Mouse (Mus musculus) megakaryocyte-erythroid progenitor cell, adult 5-6 weeks (primary cell): ENCODE measurements around the gene Zcchc10. TPM values are rescaled to one million over a fixed set of nuclear protein-coding genes. Genes with fewer than 3 reads are reported as not detected.

ENCODE experiments used
- ATAC-seq: replicated peaks from 2 replicates; pipeline ENCODE4 v1.8.0; 2016; ENCODE audit warnings: mild to moderate bottlenecking, inconsistent platforms; ENCODE audit not compliant: severe bottlenecking, poor library complexity, low FRiP score, low TSS enrichment
- total RNA-seq, 2 experiments: library from RNA; stranded (forward) in 1 of 2; stranded (reverse) in 1 of 2; fragments of 200-1000, 215-1000 nt in 1 of 2; fragments of >200 nt in 1 of 2; fragmentation: Nextera tagmentation in 1 of 2; gene quantifications; 2 replicates each; pipeline ENCODE4 v1.2.3; 2014 to 2017

Zcchc10 gene
- total RNA-seq, 2 experiments from 2014 or later, result 8.7 to 27.5 TPM

DNA sequence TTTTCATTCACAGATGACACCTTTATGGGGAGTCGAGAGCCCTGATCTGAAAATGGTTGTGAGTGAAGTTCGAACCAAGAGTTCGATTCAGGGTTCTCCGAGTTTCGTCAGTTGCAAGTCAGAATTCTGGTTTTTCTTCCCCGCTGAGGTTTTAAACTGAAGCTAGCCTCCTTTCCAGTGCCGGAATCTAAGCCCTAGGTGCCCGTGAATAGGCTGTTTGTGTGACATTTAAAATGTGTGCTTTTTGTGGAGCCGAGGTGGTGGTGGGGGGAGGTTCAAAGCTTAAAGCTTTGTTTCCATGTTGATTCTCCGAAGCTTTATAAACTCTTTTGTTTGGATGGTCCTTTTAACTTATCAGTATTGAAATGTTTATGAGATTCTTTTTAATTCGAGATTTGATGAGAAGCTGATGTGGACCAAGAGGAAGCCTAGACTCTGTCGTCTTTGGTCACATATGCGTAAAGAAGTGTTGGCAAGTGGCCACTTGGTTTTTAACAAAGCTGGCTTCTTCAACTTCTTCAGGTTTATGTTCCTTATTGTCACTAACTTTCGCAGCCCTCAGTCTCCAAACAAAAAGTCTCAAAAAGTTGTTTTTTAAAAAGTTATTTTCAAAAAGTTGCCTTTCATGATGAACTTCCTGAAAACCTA, 27.6 kb downstream of the Zcchc10 start:
- ATAC-seq, result no peak

DNA sequence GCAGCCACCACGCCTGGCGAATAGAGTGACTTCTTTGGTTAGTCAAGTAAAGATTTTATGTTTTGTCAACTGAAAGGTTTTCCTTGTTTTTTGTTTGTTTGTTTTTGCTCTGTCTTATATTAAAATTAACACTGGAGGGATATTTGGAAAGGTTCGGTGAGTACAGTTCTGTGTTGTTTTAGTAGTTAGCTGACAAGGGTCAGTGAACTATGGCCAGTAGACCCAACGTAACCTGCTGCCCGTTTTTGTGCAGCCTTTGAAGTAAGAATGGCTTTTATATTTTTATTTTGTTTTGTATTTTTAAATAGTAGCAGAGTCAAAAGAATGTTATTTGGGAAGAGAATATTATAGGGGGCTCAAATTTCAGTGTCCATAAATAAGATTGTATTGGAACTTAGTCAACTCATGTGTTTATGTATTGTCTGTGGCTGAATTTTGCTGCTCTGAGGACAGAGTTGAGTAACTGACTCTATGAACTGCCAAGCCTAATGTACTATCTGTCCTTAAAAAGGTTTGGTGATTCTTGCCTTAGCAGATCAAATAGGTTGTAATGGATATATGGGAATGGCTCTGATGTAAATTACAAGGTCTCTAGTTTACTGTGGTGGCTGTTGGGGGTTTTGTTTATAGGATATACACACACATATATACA, 34.2 kb downstream of the Zcchc10 start:
- no peak for ATAC-seq

DNA sequence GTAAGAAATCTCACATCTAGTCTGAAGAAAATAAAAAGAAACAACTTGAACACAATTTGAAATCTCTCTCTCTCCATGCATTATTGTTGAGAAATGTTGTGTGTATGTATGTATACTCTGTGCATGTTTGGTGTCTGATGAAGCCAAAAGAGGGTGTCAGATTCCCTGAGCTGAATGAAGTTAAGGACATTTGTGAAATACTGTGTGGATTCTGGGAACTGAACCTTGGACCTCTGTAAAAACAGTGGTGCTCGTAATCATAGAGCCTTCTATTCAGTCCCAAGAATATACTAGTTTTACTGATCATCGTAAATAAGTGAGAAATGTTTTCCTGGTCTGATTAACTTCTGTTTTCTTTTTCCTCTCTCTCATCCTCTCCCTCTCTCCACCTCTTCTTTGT, 42.6 kb downstream of the Zcchc10 start:
- ATAC-seq, result no peak

DNA sequence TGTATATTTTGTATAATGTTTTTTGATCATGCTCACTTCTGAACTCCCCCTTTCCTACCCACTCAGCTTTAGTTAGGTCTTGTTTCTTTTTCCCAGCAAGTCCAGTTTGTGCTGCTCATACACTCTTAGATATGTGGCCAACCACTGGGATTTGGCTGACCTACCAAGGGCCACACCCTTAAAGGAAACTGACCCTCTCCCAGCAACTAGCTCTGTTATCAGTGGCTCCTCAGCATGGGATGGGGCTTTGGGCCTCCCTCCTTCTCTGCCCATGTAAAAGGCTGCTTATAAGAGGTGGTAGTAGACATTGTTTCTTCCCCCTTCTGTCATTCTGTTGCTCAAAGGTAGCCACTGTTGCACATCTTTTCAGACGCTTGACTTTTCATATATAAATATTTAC, 54.4 kb downstream of the Zcchc10 start:
- no peak for ATAC-seq

Other genes starting within 250 kb of the Zcchc10 start
- 114 and 126 TPM in 2 replicates for gene Hspa4, start 24.2 kb upstream of the Zcchc10 start, total RNA-seq (2014; fragmentation: Nextera tagmentation)
- 598 and 714 TPM in 2 replicates for gene Hspa4, start 24.2 kb upstream of the Zcchc10 start, total RNA-seq (2017)
- gene Aff4, start 26.2 kb downstream of the Zcchc10 start, total RNA-seq (2014; fragmentation: Nextera tagmentation), result 55.8 and 78.3 TPM in 2 replicates
- gene Aff4, start 26.2 kb downstream of the Zcchc10 start, total RNA-seq (2017), result 39.1 and 45.0 TPM in 2 replicates
- gene Leap2, start 98.5 kb downstream of the Zcchc10 start, total RNA-seq (2014; fragmentation: Nextera tagmentation), result 2.6 TPM in 1 of 2 replicates, not detected in the other
- not detected in 2 replicates for gene Leap2, start 98.5 kb downstream of the Zcchc10 start, total RNA-seq (2017)
- gene Uqcrq, start 106.2 kb downstream of the Zcchc10 start, total RNA-seq (2014; fragmentation: Nextera tagmentation), result 289 and 326 TPM in 2 replicates
- gene Uqcrq, start 106.2 kb downstream of the Zcchc10 start, total RNA-seq (2017), result 30.9 and 67.9 TPM in 2 replicates
- gene Gdf9, start 106.3 kb downstream of the Zcchc10 start, total RNA-seq (2014; fragmentation: Nextera tagmentation), result 0.24 and 0.32 TPM in 2 replicates
- gene Gdf9, start 106.3 kb downstream of the Zcchc10 start, total RNA-seq (2017), result 0.42 and 0.80 TPM in 2 replicates
- gene Gm10447, start 132.4 kb downstream of the Zcchc10 start, total RNA-seq (2014; fragmentation: Nextera tagmentation), result not detected in 2 replicates
- not detected in 2 replicates for gene Gm10447, start 132.4 kb downstream of the Zcchc10 start, total RNA-seq (2017)
- gene Shroom1, start 132.5 kb downstream of the Zcchc10 start, total RNA-seq (2014; fragmentation: Nextera tagmentation), result not detected in 2 replicates
- not detected in 2 replicates for gene Shroom1, start 132.5 kb downstream of the Zcchc10 start, total RNA-seq (2017)
- gene Gm9837, start 145.8 kb downstream of the Zcchc10 start, total RNA-seq (2014; fragmentation: Nextera tagmentation), result not detected in 2 replicates
- gene Gm9837, start 145.8 kb downstream of the Zcchc10 start, total RNA-seq (2017), result not detected in 2 replicates
- gene Gm9945, start 155.5 kb downstream of the Zcchc10 start, total RNA-seq (2014; fragmentation: Nextera tagmentation), result not detected in 2 replicates
- gene Gm9945, start 155.5 kb downstream of the Zcchc10 start, total RNA-seq (2017), result not detected in 2 replicates
- 3.9 and 7.0 TPM in 2 replicates for gene Sowaha, start 155.6 kb downstream of the Zcchc10 start, total RNA-seq (2014; fragmentation: Nextera tagmentation)
- gene Sowaha, start 155.6 kb downstream of the Zcchc10 start, total RNA-seq (2017), result 3.7 and 4.7 TPM in 2 replicates
- gene Sept8, start 194.6 kb downstream of the Zcchc10 start, total RNA-seq (2014; fragmentation: Nextera tagmentation), result 229 and 247 TPM in 2 replicates
- gene Sept8, start 194.6 kb downstream of the Zcchc10 start, total RNA-seq (2017), result 135 and 175 TPM in 2 replicates
- gene Kif3a, start 242.7 kb downstream of the Zcchc10 start, total RNA-seq (2014; fragmentation: Nextera tagmentation), result 14.4 and 14.6 TPM in 2 replicates
- gene Kif3a, start 242.7 kb downstream of the Zcchc10 start, total RNA-seq (2017), result 20.0 and 21.9 TPM in 2 replicates